Mouse (Mus musculus): ENCODE results near the gene Rsl1d1. TPM values are rescaled to one million over a fixed set of nuclear protein-coding genes. Genes with fewer than 3 reads are reported as not detected.

The Rsl1d1 gene
- total RNA-seq (2014; rRNA removed) (96.1 and 96.3 TPM in 2 replicates), polyA plus RNA-seq (2015; fragmentation: Nextera tagmentation; extraction: Ambion mirVana) (157 and 175 TPM in 2 replicates)

DNA sequence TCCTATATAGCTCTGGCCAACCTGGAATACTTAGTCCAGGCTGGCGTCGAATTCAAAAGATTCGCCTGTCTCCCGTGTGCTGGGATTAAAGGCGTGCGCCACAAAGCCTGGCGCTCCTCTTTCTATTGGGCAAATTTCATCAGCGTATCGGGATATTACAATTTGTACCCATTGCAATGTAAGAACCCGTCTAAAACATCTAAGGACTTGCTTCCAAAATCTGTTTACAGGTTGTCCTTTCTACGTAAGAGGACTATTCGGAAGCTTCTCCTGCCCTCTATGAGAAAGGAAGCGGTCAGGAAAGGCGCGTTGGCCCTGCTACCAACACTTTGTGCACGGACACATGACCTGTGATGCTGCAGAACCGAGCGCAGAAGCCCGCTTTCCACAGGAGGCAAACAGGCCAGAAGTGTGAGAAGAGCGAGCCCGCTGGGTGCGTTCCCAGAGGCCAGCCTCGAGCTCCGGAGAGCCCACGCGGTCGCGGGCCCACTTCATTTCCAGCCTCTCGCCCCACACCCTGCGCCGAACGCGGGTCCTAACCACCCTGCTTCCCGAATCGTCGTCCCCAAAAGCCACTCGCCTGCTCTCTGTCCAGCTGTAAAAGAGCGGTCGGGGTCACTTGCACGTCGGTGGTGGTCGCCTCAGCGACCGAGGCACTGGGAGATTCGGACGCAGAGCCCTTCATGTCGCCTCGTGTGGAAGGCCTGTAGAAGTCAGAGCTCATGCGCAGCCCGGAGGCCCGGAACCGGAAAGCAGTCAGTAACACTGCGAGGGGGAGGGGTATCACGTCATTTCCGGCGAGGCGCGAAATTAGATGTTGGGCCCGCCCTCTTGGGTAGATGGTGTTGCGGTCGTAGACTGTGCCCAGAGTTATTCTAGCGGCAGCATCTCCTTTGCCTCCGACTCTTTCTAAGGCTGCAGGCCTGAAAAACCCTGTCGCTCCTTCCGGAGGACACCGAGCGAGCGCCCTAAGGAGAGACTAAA lies at the start of gene Rsl1d1:
Gene Rsl1d1 (minus strand): TSS at position 761 of the 984 bp plus-strand sequence.
- WGBS = 3% methylated on average over 68 of the region's 68 CpGs
- TF ChIP-seq CTCF (IDR thresholded peaks at IDR 0.05; ENCODE audit: low read depth) = no peak
- no peaks in the 10 kb centered on the region for H3K27me3 ChIP-seq (ENCODE audit: insufficient read depth, low read length)
- peak within 1 kb of the TSS; percentile 81 for H3K9ac ChIP-seq
- peak within 1 kb of the TSS; percentile 86 for H3K27ac ChIP-seq (ENCODE audit: low read depth, low read length)
- H3K4me2 ChIP-seq (ENCODE audit: low read depth) = peak within 1 kb of the TSS; percentile 83
- peak within 1 kb of the TSS; percentile 90 for H3K4me3 ChIP-seq (ENCODE audit: low read depth, low read length)
- DNase-seq (peak; percentile 97), ATAC-seq (peak; percentile 99)
- H3K4me1 ChIP-seq (ENCODE audit: insufficient read depth) = peaks cover 17% of the 10 kb centered on the region
- no peaks in the 10 kb centered on the region for H3K9me3 ChIP-seq (ENCODE audit: low read length)
- peaks cover 35% of the 10 kb centered on the region for H3K36me3 ChIP-seq (ENCODE audit: insufficient read depth)

DNA sequence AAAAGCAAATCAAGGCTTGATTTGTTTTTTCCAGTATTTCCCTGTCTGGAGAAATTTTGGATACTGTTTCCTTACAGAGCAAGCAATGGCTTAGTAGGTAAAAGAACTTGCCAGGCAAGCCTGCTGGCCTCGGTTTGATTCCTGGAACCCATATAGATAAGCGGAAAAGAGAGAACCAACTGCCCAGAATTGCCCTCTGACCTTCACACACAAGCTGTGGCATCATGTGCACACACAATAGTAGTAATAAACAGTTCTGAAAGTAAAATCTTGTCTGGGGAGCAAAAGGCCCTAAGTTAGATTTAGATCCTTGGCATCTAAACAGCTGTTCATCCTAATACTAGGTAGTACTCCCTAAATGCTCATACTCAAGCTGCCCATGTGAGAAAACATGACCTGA lies 44.7 kb upstream of the Rsl1d1 start:
- no peak for TF ChIP-seq CTCF (IDR thresholded peaks at IDR 0.05; ENCODE audit: low read depth)
- Histone ChIP-seq H3K9ac (no peak overlapping the region), H3K4me3 (ENCODE audit: low read depth, low read length) (no peak overlapping the region), H3K36me3 (ENCODE audit: insufficient read depth) (no peaks in the 10 kb centered on the region), H3K27me3 (ENCODE audit: insufficient read depth, low read length) (no peaks in the 10 kb centered on the region), H3K27ac (ENCODE audit: low read depth, low read length) (no peak overlapping the region), H3K4me2 (ENCODE audit: low read depth) (no peak overlapping the region), H3K9me3 (ENCODE audit: low read length) (no peaks in the 10 kb centered on the region), H3K4me1 (ENCODE audit: insufficient read depth) (peaks cover 10% of the 10 kb centered on the region; the same call in 1 of the 2 replicates)
- WGBS = 76% methylated on average over 2 of the region's 2 CpGs
- no peak for DNase-seq
- ATAC-seq = no peak

DNA sequence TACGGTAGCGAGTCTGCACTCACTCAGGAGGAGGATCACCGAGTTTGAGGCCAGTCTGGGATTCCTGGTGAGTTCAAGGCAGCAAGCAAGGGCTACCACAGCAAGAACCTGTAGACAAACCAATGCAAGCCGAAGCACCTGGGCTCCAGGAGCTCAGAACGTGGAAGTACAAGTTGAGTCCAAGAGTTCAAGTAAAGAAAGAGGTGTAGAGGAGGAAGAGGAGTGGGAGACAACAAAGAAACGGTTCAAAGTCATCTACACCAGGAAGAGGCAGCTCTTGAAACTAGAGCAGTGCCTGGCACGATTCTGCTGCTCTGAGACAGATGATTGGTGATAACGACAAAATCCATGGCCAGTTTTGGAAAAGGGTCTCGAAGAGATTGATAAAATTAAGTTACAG lies 42.6 kb upstream of the Rsl1d1 start:
- H3K4me3 ChIP-seq (ENCODE audit: low read depth, low read length) = no peak overlapping the region
- H3K36me3 ChIP-seq (ENCODE audit: insufficient read depth) = no peaks in the 10 kb centered on the region
- no peaks in the 10 kb centered on the region for H3K27me3 ChIP-seq (ENCODE audit: insufficient read depth, low read length)
- H3K27ac ChIP-seq (ENCODE audit: low read depth, low read length) = no peak overlapping the region
- H3K4me2 ChIP-seq (ENCODE audit: low read depth) = no peak overlapping the region
- H3K4me1 ChIP-seq (ENCODE audit: insufficient read depth) = no peaks in the 10 kb centered on the region
- no peaks in the 10 kb centered on the region for H3K9me3 ChIP-seq (ENCODE audit: low read length)
- no peak overlapping the region for H3K9ac ChIP-seq
- no peak for TF ChIP-seq CTCF (IDR thresholded peaks at IDR 0.05; ENCODE audit: low read depth)
- no peak for DNase-seq
- no peak for ATAC-seq
- 86% methylated on average over 9 of the region's 9 CpGs for WGBS

DNA sequence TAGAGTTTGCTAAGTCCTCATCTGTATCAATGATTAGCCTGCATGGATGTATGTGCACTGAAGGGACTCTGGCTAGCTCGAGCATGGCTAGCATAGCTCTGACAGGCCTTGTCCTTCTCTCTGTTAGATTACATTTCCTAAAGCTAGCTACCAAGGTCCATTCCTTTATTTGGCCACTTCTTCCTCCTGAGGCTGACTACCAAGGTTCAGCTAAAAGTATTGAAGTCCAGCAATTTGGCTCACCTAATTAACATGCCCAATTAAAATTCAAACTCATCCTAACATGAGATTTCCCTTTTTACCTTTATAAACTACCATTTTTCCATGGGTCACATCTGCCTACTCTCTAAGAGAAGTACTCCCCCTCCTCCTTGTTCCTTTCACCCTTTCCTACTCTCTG lies 39.3 kb upstream of the Rsl1d1 start:
- Histone ChIP-seq H3K4me2 (ENCODE audit: low read depth) (no peak overlapping the region), H3K9ac (no peak overlapping the region), H3K27me3 (ENCODE audit: insufficient read depth, low read length) (no peaks in the 10 kb centered on the region), H3K4me1 (ENCODE audit: insufficient read depth) (no peaks in the 10 kb centered on the region), H3K9me3 (ENCODE audit: low read length) (no peaks in the 10 kb centered on the region), H3K36me3 (ENCODE audit: insufficient read depth) (peaks cover 9% of the 10 kb centered on the region), H3K4me3 (ENCODE audit: low read depth, low read length) (no peak overlapping the region), H3K27ac (ENCODE audit: low read depth, low read length) (no peak overlapping the region)
- ATAC-seq = no peak
- no peak for TF ChIP-seq CTCF (IDR thresholded peaks at IDR 0.05; ENCODE audit: low read depth)
- WGBS = 91% methylated on average over 1 of the region's 1 CpGs
- DNase-seq = no peak

DNA sequence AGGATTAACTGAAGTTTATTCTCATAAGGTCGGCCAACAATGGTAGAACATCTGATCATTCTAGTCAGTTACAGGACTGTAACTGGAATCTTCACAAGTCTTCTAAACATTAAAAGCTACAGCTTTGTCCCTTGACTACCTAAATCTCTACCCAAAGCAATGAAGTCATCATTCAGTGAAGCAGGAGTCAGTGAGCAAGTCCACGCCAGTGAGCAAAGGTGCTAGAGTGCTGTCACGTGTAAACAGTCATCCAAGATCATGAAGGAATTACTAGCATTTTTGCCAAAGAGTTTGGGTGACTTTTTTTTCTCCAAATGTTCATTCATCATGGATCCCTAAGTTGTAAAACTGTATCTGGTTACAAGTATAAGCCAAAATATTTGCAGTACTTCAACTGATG lies 14.7 kb upstream of the Rsl1d1 start:
- ATAC-seq (no peak), DNase-seq (no peak)
- H3K27ac ChIP-seq (ENCODE audit: low read depth, low read length) = no peak overlapping the region
- H3K9ac ChIP-seq = no peak overlapping the region
- 93% methylated on average over 3 of the region's 3 CpGs for WGBS
- H3K27me3 ChIP-seq (ENCODE audit: insufficient read depth, low read length) = no peaks in the 10 kb centered on the region
- H3K36me3 ChIP-seq (ENCODE audit: insufficient read depth) = peaks cover 41% of the 10 kb centered on the region
- TF ChIP-seq CTCF (IDR thresholded peaks at IDR 0.05; ENCODE audit: low read depth) = no peak
- no peak overlapping the region for H3K4me2 ChIP-seq (ENCODE audit: low read depth)
- no peaks in the 10 kb centered on the region for H3K4me1 ChIP-seq (ENCODE audit: insufficient read depth)
- no peak overlapping the region for H3K4me3 ChIP-seq (ENCODE audit: low read depth, low read length)
- no peaks in the 10 kb centered on the region for H3K9me3 ChIP-seq (ENCODE audit: low read length)

DNA sequence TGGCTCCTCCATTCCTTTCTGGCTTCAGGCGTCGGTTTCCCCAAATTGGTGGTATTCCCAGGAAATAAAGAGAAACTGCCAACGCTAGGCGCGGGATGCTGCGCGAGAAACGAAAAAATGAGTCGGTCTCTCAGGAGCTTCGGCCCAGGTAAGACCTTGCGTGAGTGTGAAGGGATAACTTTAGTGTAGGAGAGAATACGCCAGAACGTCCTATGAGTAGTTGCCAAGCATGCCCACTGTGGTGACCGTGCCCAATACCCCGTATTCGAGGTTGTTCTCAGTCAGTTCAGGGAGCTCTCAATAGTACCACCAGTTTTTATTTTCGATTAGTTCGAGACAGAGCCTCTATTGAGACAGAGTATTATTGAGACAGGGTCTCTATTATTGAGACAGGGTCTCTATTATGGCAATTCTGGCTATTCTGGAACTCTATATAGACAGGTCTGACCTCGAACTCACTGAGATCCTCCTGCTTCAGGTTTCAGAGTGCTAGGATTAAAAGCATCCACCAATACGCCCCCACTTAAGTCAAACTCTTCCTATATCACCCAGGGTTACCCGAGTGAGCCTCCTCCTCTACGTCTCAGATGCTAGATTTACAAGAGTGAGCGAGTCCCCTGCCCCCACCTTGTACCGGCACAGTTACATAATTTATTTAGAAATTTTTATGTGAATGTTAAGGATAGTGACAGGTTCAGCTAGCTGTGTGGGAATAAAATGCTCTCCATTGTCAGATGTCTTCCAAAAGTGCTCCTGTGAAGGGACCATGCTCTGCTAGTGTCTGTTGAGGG lies 664 bp upstream of the Rsl1d1 start:
- TF ChIP-seq CTCF (IDR thresholded peaks at IDR 0.05; ENCODE audit: low read depth) = no peak
- Histone ChIP-seq H3K4me1 (ENCODE audit: insufficient read depth) (peaks cover 17% of the 10 kb centered on the region), H3K9ac (peak overlapping the region; percentile 81), H3K4me3 (ENCODE audit: low read depth, low read length) (peak overlapping the region; percentile 90), H3K27me3 (ENCODE audit: insufficient read depth, low read length) (no peaks in the 10 kb centered on the region), H3K27ac (ENCODE audit: low read depth, low read length) (peak overlapping the region; percentile 86), H3K36me3 (ENCODE audit: insufficient read depth) (peaks cover 32% of the 10 kb centered on the region), H3K9me3 (ENCODE audit: low read length) (no peaks in the 10 kb centered on the region), H3K4me2 (ENCODE audit: low read depth) (peak overlapping the region; percentile 83)
- WGBS = 9% methylated on average over 24 of the region's 24 CpGs
- peak; percentile 40 for ATAC-seq
- DNase-seq = no peak

Measured in forebrain, postnatal 0 days (tissue).